Mouse (Mus musculus) thymus, adult 18-20 months (tissue): ENCODE measurements around the gene Abcf1.
"Not testable (repeated sequence)": the region's sequence is repeated elsewhere in the genome, so short reads cannot be mapped to it uniquely, and the experiment has no call there.

Source experiments
- DNase-seq, 2 experiments: peaks; one replicate each; pipeline ENCODE4 v3.0.0; 2022; ENCODE audit warnings: mixed read lengths in 2 of 2

Gene Abcf1

DNA sequence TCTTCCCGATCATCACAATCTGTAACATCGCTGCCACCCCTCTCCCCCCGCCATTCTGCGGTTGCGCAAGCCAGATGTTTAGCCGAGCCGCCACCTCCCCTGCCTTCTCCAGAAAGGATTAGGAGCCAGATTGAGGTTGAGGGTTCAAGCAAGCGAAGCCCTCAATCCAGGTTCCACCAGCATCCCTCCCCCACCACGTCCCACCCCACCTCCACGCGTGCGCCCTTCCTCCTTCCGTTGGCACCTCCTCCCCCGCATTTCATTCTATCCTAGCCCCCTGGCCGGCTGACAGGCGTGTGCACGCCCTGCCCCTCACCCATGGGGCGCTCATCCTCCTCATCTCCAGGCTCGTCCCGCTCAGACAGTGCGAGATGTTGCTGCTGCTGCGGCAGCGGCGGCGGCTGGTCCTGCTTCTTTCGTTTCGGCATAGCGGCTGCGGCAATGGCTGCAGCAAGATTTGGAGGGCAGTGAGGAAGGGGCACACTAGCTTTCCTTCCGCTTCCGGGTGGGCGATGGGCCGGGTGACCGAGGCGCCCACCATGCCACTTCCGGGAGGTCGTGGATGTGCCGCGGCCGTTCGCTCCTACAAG is 9.3 kb upstream of the Abcf1 start:
- DNase-seq: peak in 1 of 2 experiments; percentile 75

DNA sequence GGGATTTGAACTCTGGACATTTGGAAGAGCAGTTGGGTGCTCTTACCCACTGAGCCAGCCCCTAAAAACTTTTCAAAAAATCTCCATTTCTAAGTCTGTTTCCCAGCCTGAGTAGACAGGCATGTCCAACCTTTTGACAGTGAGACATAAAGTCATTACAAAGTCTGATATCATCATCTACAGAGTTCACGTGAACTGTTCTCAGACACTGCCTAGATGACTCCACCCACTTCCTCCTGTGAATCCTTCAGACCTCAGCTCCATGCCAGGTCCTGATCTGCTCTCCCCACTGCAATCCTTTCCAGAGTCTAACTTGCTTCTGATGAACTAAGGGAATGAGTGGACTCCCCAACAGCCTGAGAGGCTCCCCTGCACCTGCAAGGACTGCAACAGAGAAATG is 2.6 kb upstream of the Abcf1 start:
- DNase-seq: no peak

GRCm38 (mm10) chr17:35967621-35968020 is 1.9 kb downstream of the Abcf1 start:
- no peak for DNase-seq

DNA sequence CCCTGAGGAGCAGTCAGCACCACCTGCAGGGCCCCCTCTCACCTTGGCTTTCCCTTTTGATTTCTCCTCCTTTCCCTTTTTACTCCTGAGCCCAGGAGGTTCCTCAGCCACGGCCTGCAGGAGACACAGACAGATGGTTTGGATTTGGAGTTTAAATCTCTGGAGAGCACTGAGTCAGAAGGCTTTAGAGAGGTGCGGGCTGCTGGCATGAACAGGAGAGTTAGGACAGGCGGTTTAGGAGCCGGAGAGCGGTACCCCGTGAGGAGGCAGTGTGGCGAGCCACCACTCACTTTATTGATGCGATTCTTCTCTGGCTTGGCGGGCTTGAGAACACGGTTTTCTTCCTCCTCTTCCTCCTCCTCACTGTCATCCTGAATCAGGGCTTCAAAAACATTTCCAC is 6.3 kb downstream of the Abcf1 start:
- no peak for DNase-seq

GRCm38 (mm10) chr17:35958533-35959223 is 10.9 kb downstream of the Abcf1 start:
- no peak for DNase-seq

DNA sequence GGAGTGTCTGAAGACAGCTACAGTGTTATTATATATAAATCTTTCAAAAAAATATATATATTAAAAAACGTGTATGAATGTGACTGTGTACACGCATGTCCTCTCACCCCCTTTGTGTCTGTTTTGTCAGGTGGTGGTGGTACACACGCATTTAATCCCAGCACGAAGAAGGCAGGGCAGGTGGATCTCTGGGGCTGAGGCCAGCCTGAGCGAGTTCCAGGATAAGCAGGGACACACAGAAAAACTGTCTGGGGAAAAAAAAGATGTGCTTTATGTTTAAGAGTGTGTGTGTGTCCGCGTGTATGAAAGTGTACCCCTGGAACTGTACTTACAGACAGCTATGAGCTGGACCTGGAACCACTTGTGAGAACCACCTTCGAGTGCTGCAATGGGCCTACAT is 14.9 kb downstream of the Abcf1 start:
- DNase-seq: no peak

- DNase-seq: not testable (repeated sequence)
Measured at GRCm38 (mm10) chr17:35952559-35952958, 17.0 kb downstream of the Abcf1 start.

- DNase-seq: not testable (repeated sequence)
Measured at GRCm38 (mm10) chr17:35950946-35951345, 18.6 kb downstream of the Abcf1 start.

DNA sequence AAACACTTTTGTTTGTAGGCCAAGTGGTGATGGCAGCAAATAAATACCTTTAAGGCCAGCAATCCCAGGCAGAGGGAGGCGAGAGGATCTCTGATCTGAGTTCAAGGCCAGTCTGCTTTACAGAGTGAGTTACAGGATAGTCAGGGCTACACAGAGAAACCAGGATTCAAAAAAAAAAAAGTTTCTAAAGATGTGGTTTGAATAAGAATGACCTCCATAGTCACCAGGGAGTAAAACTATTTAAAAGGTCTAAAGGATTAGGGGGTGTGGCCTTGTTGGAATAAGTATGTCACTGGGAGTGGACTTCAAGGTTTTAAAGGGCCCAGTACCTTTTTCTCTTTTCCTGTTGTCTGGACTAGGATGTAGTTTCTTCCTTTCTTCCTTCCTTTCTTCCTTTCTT is 29.6 kb downstream of the Abcf1 start:
- no peak for DNase-seq

DNA sequence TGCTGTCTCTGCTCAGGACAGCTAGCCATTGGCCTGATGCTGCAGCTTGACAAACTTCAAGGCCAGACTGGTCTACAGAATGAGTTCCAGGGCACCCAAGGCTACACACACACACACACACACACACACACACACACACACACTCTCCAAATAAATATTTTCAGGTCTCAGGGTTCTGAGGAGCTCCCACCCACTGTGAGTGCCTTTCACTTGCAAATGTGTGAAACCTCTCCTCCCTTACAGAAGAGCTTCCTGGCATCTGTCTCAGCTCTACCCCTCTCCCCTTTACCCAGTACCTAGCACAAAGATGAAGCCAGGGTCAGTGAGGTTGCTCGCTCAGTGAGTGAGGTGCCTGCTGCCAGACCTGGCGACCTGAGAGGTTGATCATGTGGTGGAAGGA is 30.5 kb downstream of the Abcf1 start:
- DNase-seq: no peak

GRCm38 (mm10) chr17:35937700-35938348 is 31.7 kb downstream of the Abcf1 start:
- DNase-seq: no peak

GRCm38 (mm10) chr17:35935763-35936162 is 33.8 kb downstream of the Abcf1 start:
- not testable (repeated sequence) for DNase-seq

DNA sequence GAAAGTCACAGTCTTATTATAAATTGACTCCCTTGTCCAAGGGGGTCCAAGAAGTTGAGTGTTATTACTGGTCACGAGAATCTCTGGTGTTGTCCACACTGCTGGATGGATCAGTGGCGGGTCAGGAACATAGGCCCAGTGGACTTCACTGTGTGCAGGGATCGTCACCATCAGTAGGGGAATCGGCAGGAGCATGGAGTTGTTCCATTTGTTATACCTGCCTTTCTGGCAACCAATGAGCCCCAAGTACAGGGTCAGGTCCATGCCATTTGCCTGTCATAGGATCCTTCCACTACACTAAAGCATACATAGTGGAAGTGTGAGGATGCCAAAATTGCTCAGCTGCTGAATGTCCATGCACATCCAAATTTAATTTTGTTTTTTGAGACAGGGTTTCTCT is 37.0 kb downstream of the Abcf1 start:
- no peak for DNase-seq

DNA sequence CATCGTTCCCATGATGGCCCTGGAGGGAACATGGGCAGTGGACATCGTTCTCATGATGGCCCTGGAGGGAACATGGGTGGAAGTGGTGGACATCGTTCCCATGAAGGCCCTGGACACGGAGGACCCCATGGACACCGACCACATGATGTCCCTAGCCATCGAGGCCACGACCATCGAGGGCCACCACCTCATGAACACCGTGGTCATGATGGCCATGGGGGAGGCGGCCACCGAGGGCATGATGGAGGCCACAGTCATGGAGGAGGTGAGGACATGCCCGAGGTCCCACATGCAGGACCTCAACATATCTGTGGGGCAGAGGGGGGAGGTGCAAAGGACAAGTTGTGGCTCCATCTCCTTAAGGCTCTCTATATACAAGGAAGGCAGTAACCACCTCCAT is 38.9 kb downstream of the Abcf1 start:
- DNase-seq: no peak

DNA sequence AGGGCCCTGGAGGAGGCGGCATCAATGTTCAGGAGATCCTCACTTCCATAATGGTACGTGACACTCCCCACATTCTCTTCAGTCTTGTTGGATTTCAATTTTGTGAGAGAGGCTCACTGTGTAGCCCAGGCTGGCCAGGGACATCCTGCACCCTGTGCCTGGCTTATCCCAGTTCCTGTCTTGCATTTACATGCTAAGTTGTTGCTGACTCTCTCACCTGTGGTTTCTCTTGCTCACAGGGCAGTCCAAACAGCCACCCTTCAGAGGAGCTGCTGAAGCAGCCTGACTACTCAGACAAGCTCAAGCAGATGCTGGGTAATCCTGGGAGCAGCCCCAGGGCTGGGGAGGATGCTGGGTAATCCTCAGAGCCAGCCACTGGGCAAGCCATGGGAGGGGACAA is 40.0 kb downstream of the Abcf1 start:
- DNase-seq: no peak

DNA sequence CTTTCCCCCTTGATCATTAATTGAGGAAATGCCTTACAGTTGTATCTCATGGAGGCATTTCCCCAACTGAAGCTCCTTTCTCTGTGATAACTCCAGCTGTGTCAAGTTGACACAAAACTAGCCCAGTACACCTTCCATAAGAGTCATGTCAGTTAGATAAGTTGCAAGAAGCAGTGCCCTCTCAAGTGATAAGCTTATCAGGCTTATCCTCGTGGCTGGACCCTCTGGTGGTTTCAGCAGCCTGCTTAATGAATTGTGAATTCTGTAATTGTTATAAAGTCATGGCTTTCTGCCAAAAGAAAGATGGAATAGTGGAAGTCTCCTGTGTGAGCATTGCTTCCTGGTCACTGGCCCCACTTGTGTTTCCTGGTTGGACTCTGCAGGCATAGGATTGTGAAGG is 42.1 kb downstream of the Abcf1 start:
- DNase-seq: no peak

DNA sequence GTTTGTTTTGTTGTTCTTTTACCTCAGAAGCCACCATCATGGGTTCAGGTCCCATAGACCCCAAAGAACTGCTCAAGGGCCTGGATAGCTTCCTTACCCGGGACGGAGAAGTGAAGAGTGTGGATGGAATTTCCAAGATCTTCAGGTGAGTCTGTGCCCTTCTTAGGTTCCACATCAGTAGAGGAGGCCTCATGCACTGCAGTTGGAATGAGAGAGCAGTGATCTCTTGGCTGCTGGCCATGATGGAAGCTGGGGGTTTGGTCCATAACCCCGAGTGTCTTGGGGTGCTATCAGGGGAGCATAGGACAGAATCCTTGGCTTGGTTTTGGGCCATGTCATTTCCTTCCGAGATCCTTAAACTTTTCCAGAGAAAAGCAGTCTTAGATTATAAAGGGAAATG is 46.3 kb downstream of the Abcf1 start:
- no peak for DNase-seq

GRCm38 (mm10) chr17:35922566-35922965 is 47.0 kb downstream of the Abcf1 start:
- no peak for DNase-seq

- no peak for DNase-seq
Measured at GRCm38 (mm10) chr17:35921710-35922109, 47.9 kb downstream of the Abcf1 start.

DNA sequence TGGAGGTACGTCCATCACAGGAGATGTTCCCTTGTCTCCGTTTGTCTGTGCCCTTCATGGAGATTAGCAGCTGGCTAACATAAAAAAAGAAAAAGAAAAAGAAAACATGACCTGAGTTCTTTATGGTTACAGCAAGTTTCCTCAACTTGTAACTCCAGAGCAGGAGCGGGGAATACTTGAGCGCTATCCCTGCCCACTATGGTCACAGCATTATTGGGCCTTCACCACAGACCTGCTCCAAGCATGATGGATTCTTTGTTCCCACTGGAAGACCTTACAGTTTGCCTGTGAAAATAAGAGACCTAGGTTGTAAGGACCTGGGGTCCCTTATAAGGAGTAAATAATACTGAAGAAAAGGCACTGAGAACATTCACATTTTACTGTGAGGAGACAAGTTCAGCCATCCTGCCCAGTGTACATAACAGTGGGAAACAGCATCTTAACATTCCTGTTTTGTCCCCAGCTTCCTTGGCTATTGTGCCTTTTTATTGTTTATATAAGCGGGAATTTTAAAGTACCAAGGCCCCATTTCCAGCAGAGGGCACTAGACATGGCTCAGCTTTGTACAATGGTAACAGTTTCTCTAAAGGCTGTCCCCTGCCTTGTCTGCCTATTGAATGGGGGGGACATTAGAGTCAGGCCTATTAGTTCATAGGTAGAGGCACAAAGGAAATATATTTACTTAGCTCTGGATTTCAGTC is 48.5 kb downstream of the Abcf1 start:
- DNase-seq: no peak

DNA sequence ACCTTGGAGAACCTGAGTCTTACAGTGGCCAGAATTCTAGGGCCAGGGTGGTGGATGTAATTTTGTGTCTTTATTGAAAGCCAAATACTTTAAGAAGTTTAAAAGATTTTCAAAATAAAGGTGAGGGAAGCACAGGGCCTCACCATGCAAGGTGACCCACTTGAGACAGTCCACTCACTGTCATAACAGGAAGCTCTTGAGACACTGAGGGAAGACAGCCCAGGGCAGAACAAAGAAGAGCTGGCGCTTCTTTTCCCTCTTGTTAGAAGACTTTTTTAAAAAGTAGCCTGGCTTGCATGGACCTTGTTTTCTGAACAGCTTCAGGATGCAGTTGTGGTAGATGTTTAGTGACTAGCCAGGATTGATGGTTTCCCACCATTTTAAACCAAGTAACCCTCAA is 49.2 kb downstream of the Abcf1 start:
- no peak for DNase-seq

DNA sequence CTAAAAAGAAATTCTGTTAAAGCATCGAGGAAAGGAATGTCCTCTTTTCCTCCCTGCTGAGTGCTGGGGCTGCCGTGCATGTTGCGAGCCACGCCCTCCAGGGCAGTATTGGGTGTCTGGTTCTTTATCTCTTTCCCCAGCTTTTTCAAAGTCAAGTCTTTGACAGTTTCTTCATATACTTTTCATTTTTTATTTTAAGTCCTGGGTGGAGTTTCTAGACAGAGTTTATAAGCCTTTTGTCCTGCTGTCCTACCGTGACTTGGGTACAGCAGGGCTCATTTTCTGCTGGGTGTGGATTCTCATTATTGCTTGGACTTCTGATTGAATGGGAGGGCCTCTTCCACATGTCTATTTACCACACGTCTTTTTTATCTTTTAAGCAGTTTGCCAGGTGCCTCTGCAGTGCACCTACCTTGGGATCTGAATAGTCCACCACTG is 49.7 kb downstream of the Abcf1 start:
- DNase-seq: no peak

- peak; percentile 94 to 97 for DNase-seq
Measured at GRCm38 (mm10) chr17:35919060-35919715, 50.4 kb downstream of the Abcf1 start.
